Mouse (Mus musculus) lung, adult 2 months (tissue): ENCODE measurements around the gene Dars.

Source experiments
- CTCF ChIP-seq: fragments of 200-500 bp; IDR thresholded peaks from 2 replicates; pipeline ENCODE4 v1.5.1; 2011; ENCODE audit warnings: mild to moderate bottlenecking, low read length, control low read depth; ENCODE audit not compliant: insufficient read depth
- POLR2A ChIP-seq: fragments of 200-500 bp; IDR thresholded peaks from 2 replicates; pipeline ENCODE4 v1.6.1; 2011; ENCODE audit warnings: low read depth, mild to moderate bottlenecking, control low read depth, low read length, borderline replicate concordance; ENCODE audit errors: extremely low read depth

DNA sequence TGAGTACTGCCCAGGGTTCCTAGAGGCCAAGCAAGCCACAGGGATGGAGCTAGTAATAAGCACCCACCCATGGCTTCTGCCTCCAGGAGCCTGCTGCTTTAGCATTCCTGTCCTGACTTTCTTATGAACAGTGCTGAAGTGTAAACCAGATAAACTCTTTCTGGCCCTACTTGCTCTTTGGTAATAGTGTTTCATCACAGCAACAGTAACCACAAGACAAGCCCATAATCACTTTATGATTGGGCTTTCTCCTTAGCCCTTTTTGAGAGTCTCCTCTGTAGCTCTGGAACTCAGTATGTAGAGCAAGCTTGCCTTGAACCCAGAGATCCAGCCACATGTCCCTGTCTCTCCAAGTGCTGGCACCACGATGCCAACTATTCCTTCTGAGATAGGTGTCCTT is 86.9 kb downstream of the Dars start:
- TF ChIP-seq CTCF (no peak), POLR2A (no peak)
